Mouse (Mus musculus): ENCODE measurements around the gene Trub2.

GRCm38 (mm10) chr2:29802827-29803201, 14.5 kb upstream of the Trub2 start:
- TF ChIP-seq E2F4 (IDR thresholded peaks at IDR 0.05; ENCODE audit: insufficient read depth), result no peak
- no peak for TF ChIP-seq REST (IDR thresholded peaks at IDR 0.05; ENCODE audit: insufficient read depth, insufficient read length)
- no peak for TF ChIP-seq MAX (IDR thresholded peaks at IDR 0.05; ENCODE audit: low read depth)
- no peak for TF ChIP-seq POLR2A (IDR thresholded peaks at IDR 0.05; ENCODE audit: insufficient read length, low read depth)
- no peak for TF ChIP-seq POLR2AphosphoS2 (IDR thresholded peaks at IDR 0.05; ENCODE audit: insufficient read length, low read depth)
- no peak for TF ChIP-seq SRF (IDR thresholded peaks at IDR 0.05; ENCODE audit: control insufficient read depth, insufficient read length, low read depth)
- no peak for TF ChIP-seq USF1 (IDR thresholded peaks at IDR 0.05; ENCODE audit: low read depth)
- TF ChIP-seq CEBPB (IDR thresholded peaks at IDR 0.05; ENCODE audit: insufficient read depth, poor library complexity, severe bottlenecking), result no peak
- no peak for TF ChIP-seq TCF3 (IDR thresholded peaks at IDR 0.05; ENCODE audit: insufficient read length, low read depth)
